ENCODE assay signal across 25 mouse cellular contexts in genomic region chr9:60595406-60595805, GRCm38 (mm10).
DNase-seq lines count a peak whose midpoint lies in the region; ATAC-seq and TF ChIP-seq lines count a peak whose summit lies in the region.
"Had no signal": no experiment of that assay in that cellular context is flagged by ENCODE, and none has a peak within 500 bp of the region (broad histone marks: within the 10 kb centered on the region; RNA-seq: fewer than 3 reads in every experiment).

No protein-coding gene starts in this region.

- no peaks in the 10 kb centered on the region for H3K4me1 ChIP-seq in lung, embryonic 14.5 days (ENCODE audit: insufficient read depth)
- H3K4me1 ChIP-seq in stomach, embryonic 16.5 days (ENCODE audit: control insufficient read depth, insufficient read depth, low read length), result peaks cover 8% of the 10 kb centered on the region; the same call in 1 of the 2 replicates
- no peaks in the 10 kb centered on the region; the same call in 1 of the 2 replicates for H3K4me1 ChIP-seq in stomach, postnatal 0 days (replicated peaks; ENCODE audit: control insufficient read depth, insufficient read depth)
- no peaks in the 10 kb centered on the region; the same call in 1 of the 2 replicates for H3K4me1 ChIP-seq in bone marrow, adult 2 months (ENCODE audit: control insufficient read depth, insufficient read depth, low read length)
- H3K4me1 ChIP-seq: forebrain, embryonic 10.5 days; forebrain, embryonic 13.5 days; hindbrain, embryonic 13.5 days had no signal

- H3K4me3 ChIP-seq in lung, embryonic 14.5 days (ENCODE audit: low read depth, low read length), result no peak overlapping the region
- no peak overlapping the region for H3K4me3 ChIP-seq in stomach, embryonic 16.5 days (replicated peaks; ENCODE audit: low read length)
- H3K4me3 ChIP-seq in stomach, postnatal 0 days (ENCODE audit: low read depth, low read length), result no peak overlapping the region
- no peak overlapping the region for H3K4me3 ChIP-seq in bone marrow, adult 2 months (replicated peaks; ENCODE audit: control insufficient read depth, low read depth, low read length)
- H3K4me3 ChIP-seq: forebrain, embryonic 10.5 days; forebrain, embryonic 13.5 days; hindbrain, embryonic 13.5 days had no signal

- no peaks in the 10 kb centered on the region for H3K9me3 ChIP-seq in lung, embryonic 14.5 days (ENCODE audit: low read depth, low read length)
- no peaks in the 10 kb centered on the region for H3K9me3 ChIP-seq in stomach, embryonic 16.5 days (replicated peaks; ENCODE audit: control insufficient read depth, low read length)
- H3K9me3 ChIP-seq in stomach, postnatal 0 days (ENCODE audit: control insufficient read depth, low read length), result no peaks in the 10 kb centered on the region
- H3K9me3 ChIP-seq: forebrain, embryonic 10.5 days; forebrain, embryonic 13.5 days; hindbrain, embryonic 13.5 days had no signal

- TF ChIP-seq CTCF in lung, embryonic 14.5 days (IDR thresholded peaks at IDR 0.05; ENCODE audit: low read depth), result no peak
- no peak for TF ChIP-seq CTCF in stomach, postnatal 0 days (IDR thresholded peaks at IDR 0.05; ENCODE audit: low read depth)
- no peak for TF ChIP-seq CTCF in bone marrow, adult 2 months (IDR thresholded peaks at IDR 0.05; ENCODE audit: control insufficient read depth, insufficient read depth, low read length)

- ATAC-seq in lung, embryonic 14.5 days (ENCODE audit: insufficient read depth), result no peak
- ATAC-seq in stomach, embryonic 16.5 days (ENCODE audit: insufficient read depth, low FRiP score), result no peak
- no peak for ATAC-seq in stomach, postnatal 0 days (ENCODE audit: low FRiP score, low TSS enrichment)
- ATAC-seq: CD4-positive, CD25-positive, alpha-beta regulatory T cell, adult 4 months; forebrain, embryonic 13.5 days; forebrain, embryonic 16.5 days; hindbrain, embryonic 16.5 days; Patski had no signal

- peak; percentile 16 for DNase-seq in lung, embryonic 14.5 days
- DNase-seq in lung, postnatal 36 days, result no peak
- DNase-seq in stomach, postnatal 0 days (ENCODE audit: low spot score), result no peak
- DNase-seq in retina, postnatal 1 day, result no peak
- DNase-seq in urinary bladder, postnatal 25 days (ENCODE audit: low spot score), result no peak
- no peak for DNase-seq in heart, adult 18-20 months
- DNase-seq: adrenal gland, postnatal 10 days; adrenal gland, postnatal 36 days; cerebellum, adult 11 months; cerebellum, adult 2 months; cerebellum, postnatal 10 days; cerebellum, postnatal 36 days; embryo, embryonic 11 days; gastrocnemius, postnatal 10 days; gastrocnemius, postnatal 36 days had no signal

- 57% methylated on average over 7 of the region's 7 CpGs for WGBS in lung, embryonic 14.5 days
- 55% methylated on average over 7 of the region's 7 CpGs for WGBS in stomach, embryonic 16.5 days
- WGBS in stomach, postnatal 0 days, result 45% methylated on average over 7 of the region's 7 CpGs
- WGBS in bone marrow, adult 2 months, result 74% methylated on average over 7 of the region's 7 CpGs

- H3K27me3 ChIP-seq in lung, embryonic 14.5 days (ENCODE audit: insufficient read depth, low read length), result no peaks in the 10 kb centered on the region
- H3K27me3 ChIP-seq in stomach, embryonic 16.5 days (ENCODE audit: control insufficient read depth, insufficient read depth, low read length), result no peaks in the 10 kb centered on the region
- H3K27me3 ChIP-seq in stomach, postnatal 0 days (ENCODE audit: control insufficient read depth, insufficient read depth, low read length), result no peaks in the 10 kb centered on the region
- H3K27me3 ChIP-seq: forebrain, embryonic 13.5 days; hindbrain, embryonic 13.5 days; Patski had no signal

- no peak for TF ChIP-seq POLR2A in bone marrow, adult 2 months (IDR thresholded peaks at IDR 0.05; ENCODE audit: borderline replicate concordance, control insufficient read depth, low read depth, low read length)

- no peak overlapping the region for H3K9ac ChIP-seq in lung, embryonic 14.5 days
- no peak overlapping the region for H3K9ac ChIP-seq in stomach, embryonic 16.5 days (ENCODE audit: low read length)
- H3K9ac ChIP-seq in stomach, postnatal 0 days (ENCODE audit: low read length), result no peak overlapping the region
- H3K9ac ChIP-seq: forebrain, embryonic 13.5 days; hindbrain, embryonic 13.5 days had no signal

- H3K27ac ChIP-seq in lung, embryonic 14.5 days (ENCODE audit: low read depth), result no peak overlapping the region
- peak overlapping the region; percentile 15; the same call in 1 of the 2 replicates for H3K27ac ChIP-seq in stomach, embryonic 16.5 days (ENCODE audit: low read length)
- no peak overlapping the region for H3K27ac ChIP-seq in stomach, postnatal 0 days (replicated peaks)
- peak overlapping the region; percentile 32; the same call in 1 of the 2 replicates for H3K27ac ChIP-seq in bone marrow, adult 2 months (ENCODE audit: control insufficient read depth, insufficient read depth, low read depth, low read length, poor library complexity)
- H3K27ac ChIP-seq: forebrain, embryonic 10.5 days; forebrain, embryonic 13.5 days; hindbrain, embryonic 13.5 days had no signal

- no peak for TF ChIP-seq EP300 in stomach, postnatal 0 days (optimal IDR thresholded peaks at IDR 0.05)

- no peak overlapping the region for H3K4me2 ChIP-seq in lung, embryonic 14.5 days
- H3K4me2 ChIP-seq in stomach, embryonic 16.5 days (ENCODE audit: low read depth, low read length), result no peak overlapping the region
- H3K4me2 ChIP-seq in stomach, postnatal 0 days (replicated peaks; ENCODE audit: low read depth), result no peak overlapping the region
- H3K4me2 ChIP-seq: forebrain, embryonic 13.5 days; heart, embryonic 11.5 days; hindbrain, embryonic 13.5 days had no signal

- H3K36me3 ChIP-seq in lung, embryonic 14.5 days (ENCODE audit: insufficient read depth), result peaks cover 5% of the 10 kb centered on the region; the same call in 1 of the 2 replicates
- no peaks in the 10 kb centered on the region for H3K36me3 ChIP-seq in stomach, embryonic 16.5 days (ENCODE audit: control insufficient read depth, insufficient read depth, low read length)
- no peaks in the 10 kb centered on the region; the same call in 1 of the 2 replicates for H3K36me3 ChIP-seq in stomach, postnatal 0 days (ENCODE audit: control insufficient read depth, insufficient read depth, low read length)

Comparison
In these comparisons a context has a peak if more than half of its experiments do, and no peak if none do; other contexts are left out.
1. H3K27ac ChIP-seq: peak in stomach, embryonic 16.5 days (single experiment) and bone marrow, adult 2 months (single experiment); none in lung, embryonic 14.5 days (single experiment) and stomach, postnatal 0 days (single experiment).